Mouse (Mus musculus) liver, adult 2 months (tissue): ENCODE data around the gene Car1.

Source experiments
- CTCF ChIP-seq: fragments of 200-500 bp; IDR thresholded peaks from 2 replicates; pipeline ENCODE4 v1.5.1; 2011; ENCODE audit warnings: low read depth, low read length, control low read depth
- POLR2A ChIP-seq: fragments of 200-500 bp; IDR thresholded peaks from 2 replicates; pipeline ENCODE4 v1.6.1; 2011; ENCODE audit warnings: low read length, control low read depth; ENCODE audit not compliant: insufficient read depth; ENCODE audit errors: extremely low read depth

- TF ChIP-seq CTCF (no peak), POLR2A (no peak)
These were observed 62.1 kb downstream of the Car1 start for GRCm38 (mm10) chr3:14746041-14746440.
